Mouse (Mus musculus) bone marrow macrophage, adult 2 months (primary cell): ENCODE measurements around the gene Sema5a. TPM values are rescaled to one million over a fixed set of nuclear protein-coding genes. Genes with fewer than 3 reads are reported as not detected.

Source experiments
- H3K27ac ChIP-seq: 2 replicates; pipeline ENCODE4 v1.5.1; 2012; ENCODE audit warnings: low read depth, low read length; ENCODE audit not compliant: insufficient read depth
- H3K4me1 ChIP-seq: 2 replicates; pipeline ENCODE4 v1.6.1; 2012; ENCODE audit warnings: low read length; ENCODE audit not compliant: control insufficient read depth, insufficient read depth
- H3K4me3 ChIP-seq: 2 replicates; pipeline ENCODE4 v1.5.1; 2012; ENCODE audit warnings: mild to moderate bottlenecking, low read length, moderate library complexity; ENCODE audit not compliant: insufficient read depth
- CTCF ChIP-seq: IDR thresholded peaks from 2 replicates; pipeline ENCODE4 v1.5.1; 2012; ENCODE audit warnings: low read depth, mild to moderate bottlenecking, low read length, moderate library complexity
- POLR2A ChIP-seq: IDR thresholded peaks from 2 replicates; pipeline ENCODE4 v1.6.1; 2012; ENCODE audit warnings: mild to moderate bottlenecking, low read depth, low read length, borderline replicate concordance
- polyA plus RNA-seq: library from polyadenylated mRNA; stranded (reverse); fragments of >200 nt; gene quantifications from 2 replicates; pipeline ENCODE4 v1.2.4, GENCODE M21; 2012; ENCODE audit not compliant: missing spikeins, insufficient read depth, insufficient read length

Sema5a gene
- polyA plus RNA-seq, 1 experiment, result not detected

GRCm38 (mm10) chr15:32508282-32508681 is 263.7 kb downstream of the Sema5a start:
- no peaks in the 10 kb centered on the region for H3K4me1 ChIP-seq
- TF ChIP-seq POLR2A, result no peak
- TF ChIP-seq CTCF, result no peak
- H3K27ac ChIP-seq, result no peak overlapping the region
- H3K4me3 ChIP-seq, result no peak overlapping the region

- H3K27ac ChIP-seq, result no peak overlapping the region
- H3K4me1 ChIP-seq, result no peaks in the 10 kb centered on the region
- no peak overlapping the region for H3K4me3 ChIP-seq
- TF ChIP-seq CTCF (no peak), POLR2A (no peak)
Observed at GRCm38 (mm10) chr15:32514877-32515276, 270.3 kb downstream of the Sema5a start.

GRCm38 (mm10) chr15:32517954-32518353 is 273.3 kb downstream of the Sema5a start:
- Histone ChIP-seq H3K4me3 (no peak overlapping the region), H3K4me1 (no peaks in the 10 kb centered on the region), H3K27ac (no peak overlapping the region)
- TF ChIP-seq CTCF, result no peak
- no peak for TF ChIP-seq POLR2A

GRCm38 (mm10) chr15:32532539-32532938 is 287.9 kb downstream of the Sema5a start:
- no peak for TF ChIP-seq POLR2A
- no peak for TF ChIP-seq CTCF
- no peaks in the 10 kb centered on the region for H3K4me1 ChIP-seq
- H3K4me3 ChIP-seq, result no peak overlapping the region
- H3K27ac ChIP-seq, result no peak overlapping the region

GRCm38 (mm10) chr15:32533541-32534080 is 289.0 kb downstream of the Sema5a start:
- Histone ChIP-seq H3K4me3 (no peak overlapping the region), H3K4me1 (no peaks in the 10 kb centered on the region), H3K27ac (no peak overlapping the region)
- TF ChIP-seq CTCF (no peak), POLR2A (no peak)

- H3K4me3 ChIP-seq, result no peak overlapping the region
- H3K27ac ChIP-seq, result no peak overlapping the region
- no peak for TF ChIP-seq POLR2A
- no peak for TF ChIP-seq CTCF
- H3K4me1 ChIP-seq, result no peaks in the 10 kb centered on the region
Observed at GRCm38 (mm10) chr15:32536755-32537503, 292.3 kb downstream of the Sema5a start.

GRCm38 (mm10) chr15:32537504-32537792 is 292.8 kb downstream of the Sema5a start:
- TF ChIP-seq POLR2A, result no peak
- no peak for TF ChIP-seq CTCF
- Histone ChIP-seq H3K27ac (no peak overlapping the region), H3K4me1 (no peaks in the 10 kb centered on the region), H3K4me3 (no peak overlapping the region)

- H3K27ac ChIP-seq, result no peak overlapping the region
Observed at GRCm38 (mm10) chr15:32538092-32538491, 293.5 kb downstream of the Sema5a start.

GRCm38 (mm10) chr15:32542746-32543145 is 298.1 kb downstream of the Sema5a start:
- H3K4me1 ChIP-seq, result no peaks in the 10 kb centered on the region
- no peak overlapping the region for H3K4me3 ChIP-seq
- TF ChIP-seq CTCF, result no peak
- no peak for TF ChIP-seq POLR2A
- H3K27ac ChIP-seq, result no peak overlapping the region

More at GRCm38 (mm10) chr15:32538092-32538491, 293.5 kb downstream of the Sema5a start:
- TF ChIP-seq POLR2A, result no peak
- TF ChIP-seq CTCF, result no peak
- Histone ChIP-seq H3K4me3 (no peak overlapping the region), H3K4me1 (no peaks in the 10 kb centered on the region)

- no peak overlapping the region for H3K27ac ChIP-seq
- H3K4me1 ChIP-seq, result no peaks in the 10 kb centered on the region
- no peak overlapping the region for H3K4me3 ChIP-seq
- no peak for TF ChIP-seq POLR2A
- TF ChIP-seq CTCF, result no peak
Observed at GRCm38 (mm10) chr15:32543181-32543580, 298.6 kb downstream of the Sema5a start.
